Mouse (Mus musculus): ENCODE results near the gene Ispd.
"Not testable (repeated sequence)": the region's sequence is repeated elsewhere in the genome, so short reads cannot be mapped to it uniquely, and the experiment has no call there.

The Ispd gene

GRCm38 (mm10) chr12:36381441-36382340 is at the start of gene Ispd, which contains the start of gene D630036H23Rik:
Gene Ispd, plus strand, starts transcription at chr12:36381450.
Gene D630036H23Rik, minus strand, starts transcription at chr12:36382181.
- peak; percentile 84 for DNase-seq (ENCODE audit: low spot score)

GRCm38 (mm10) chr12:36332676-36333075 is 48.6 kb upstream of the Ispd start:
- DNase-seq (ENCODE audit: low spot score): no peak

- no peak for DNase-seq (ENCODE audit: low spot score)
Observed at GRCm38 (mm10) chr12:36333837-36334281, 47.4 kb upstream of the Ispd start.

GRCm38 (mm10) chr12:36344131-36344530 is 37.1 kb upstream of the Ispd start:
- no peak for DNase-seq (ENCODE audit: low spot score)

GRCm38 (mm10) chr12:36360064-36360463 is 21.2 kb upstream of the Ispd start:
- DNase-seq (ENCODE audit: low spot score): no peak

- DNase-seq (ENCODE audit: low spot score): no peak
Observed at GRCm38 (mm10) chr12:36360693-36361092, 20.6 kb upstream of the Ispd start.

- DNase-seq (ENCODE audit: low spot score): no peak
Observed at GRCm38 (mm10) chr12:36364013-36364412, 17.2 kb upstream of the Ispd start.

- no peak for DNase-seq (ENCODE audit: low spot score)
Observed at GRCm38 (mm10) chr12:36373237-36373998, 7.8 kb upstream of the Ispd start.

GRCm38 (mm10) chr12:36376391-36376790 is 4.9 kb upstream of the Ispd start:
- not testable (repeated sequence) for DNase-seq (ENCODE audit: low spot score)

- DNase-seq (ENCODE audit: low spot score): no peak
Observed at GRCm38 (mm10) chr12:36380254-36380653, 996 bp upstream of the Ispd start.

GRCm38 (mm10) chr12:36380806-36381205 is 444 bp upstream of the Ispd start:
- DNase-seq (ENCODE audit: low spot score): peak; percentile 16

GRCm38 (mm10) chr12:36385386-36385785 is 4.1 kb downstream of the Ispd start:
- no peak for DNase-seq (ENCODE audit: low spot score)

GRCm38 (mm10) chr12:36386991-36387390 is 5.7 kb downstream of the Ispd start:
- DNase-seq (ENCODE audit: low spot score): no peak

GRCm38 (mm10) chr12:36395115-36395514 is 13.9 kb downstream of the Ispd start:
- no peak for DNase-seq (ENCODE audit: low spot score)

- DNase-seq (ENCODE audit: low spot score): no peak
Observed at GRCm38 (mm10) chr12:36423677-36424076, 42.4 kb downstream of the Ispd start.

- DNase-seq (ENCODE audit: low spot score): no peak
Observed at GRCm38 (mm10) chr12:36425258-36425657, 44.0 kb downstream of the Ispd start.

GRCm38 (mm10) chr12:36426163-36427045 is 45.2 kb downstream of the Ispd start:
- DNase-seq (ENCODE audit: low spot score): peak; percentile 49

GRCm38 (mm10) chr12:36436956-36437355 is 55.7 kb downstream of the Ispd start:
- DNase-seq (ENCODE audit: low spot score): no peak

GRCm38 (mm10) chr12:36439396-36439795 is 58.1 kb downstream of the Ispd start:
- no peak for DNase-seq (ENCODE audit: low spot score)

- no peak for DNase-seq (ENCODE audit: low spot score)
Observed at GRCm38 (mm10) chr12:36456002-36456401, 74.8 kb downstream of the Ispd start.

GRCm38 (mm10) chr12:36457726-36458125 is 76.5 kb downstream of the Ispd start:
- DNase-seq (ENCODE audit: low spot score): no peak
